10 mouse cellular contexts compared by ENCODE assay signal in genomic region chr13:26283397-26284072, GRCm38 (mm10).
A peak's percentile ranks its signal among the peaks of the same experiment; 100 is the strongest.
DNase-seq lines count a peak whose midpoint lies in the region; ATAC-seq and TF ChIP-seq lines count a peak whose summit lies in the region.
"Had no signal": no experiment of that assay in that cellular context is flagged by ENCODE, and none has a peak within 500 bp of the region (broad histone marks: within the 10 kb centered on the region; RNA-seq: fewer than 3 reads in every experiment).

No protein-coding gene starts in this region.

- 73% methylated on average over 6 of the region's 6 CpGs for WGBS in hindbrain, embryonic 10.5 days
- WGBS in hindbrain, embryonic 11.5 days, result 66% methylated on average over 6 of the region's 6 CpGs
- 37% methylated on average over 6 of the region's 6 CpGs for WGBS in embryonic facial prominence, embryonic 12.5 days
- WGBS in liver, embryonic 11.5 days, result 70% methylated on average over 6 of the region's 6 CpGs

- H3K4me1 ChIP-seq in hindbrain, embryonic 10.5 days (replicated peaks), result 0 out of 2 replicates have a peak, but pooled peaks cover 3% of the 10 kb centered on the region
- H3K4me1 ChIP-seq in hindbrain, embryonic 11.5 days (replicated peaks; ENCODE audit: control insufficient read depth, insufficient read depth, low read length), result no peaks in the 10 kb centered on the region
- H3K4me1 ChIP-seq in embryonic facial prominence, embryonic 12.5 days, result peaks cover 8% of the 10 kb centered on the region
- H3K4me1 ChIP-seq in liver, embryonic 11.5 days (replicated peaks; ENCODE audit: control insufficient read depth, insufficient read depth, low read length), result no peaks in the 10 kb centered on the region

- H3K36me3 ChIP-seq in hindbrain, embryonic 10.5 days, result no peaks in the 10 kb centered on the region
- no peaks in the 10 kb centered on the region for H3K36me3 ChIP-seq in hindbrain, embryonic 11.5 days (ENCODE audit: control insufficient read depth, insufficient read depth, low read length)
- no peaks in the 10 kb centered on the region for H3K36me3 ChIP-seq in embryonic facial prominence, embryonic 12.5 days
- no peaks in the 10 kb centered on the region for H3K36me3 ChIP-seq in liver, embryonic 11.5 days (ENCODE audit: control insufficient read depth, insufficient read depth, low read length)

- no peak overlapping the region for H3K9ac ChIP-seq in hindbrain, embryonic 11.5 days (ENCODE audit: low read depth, low read length)
- no peak overlapping the region for H3K9ac ChIP-seq in embryonic facial prominence, embryonic 12.5 days
- H3K9ac ChIP-seq in liver, embryonic 11.5 days (ENCODE audit: low read depth, low read length), result no peak overlapping the region

- no peak overlapping the region for H3K4me3 ChIP-seq in hindbrain, embryonic 10.5 days
- no peak overlapping the region for H3K4me3 ChIP-seq in hindbrain, embryonic 11.5 days (ENCODE audit: low read depth, low read length)
- no peak overlapping the region for H3K4me3 ChIP-seq in embryonic facial prominence, embryonic 12.5 days
- H3K4me3 ChIP-seq in liver, embryonic 11.5 days (ENCODE audit: low read depth, low read length), result no peak overlapping the region
- H3K4me3 ChIP-seq: myocyte had no signal

- H3K9me3 ChIP-seq in hindbrain, embryonic 10.5 days, result no peaks in the 10 kb centered on the region
- no peaks in the 10 kb centered on the region for H3K9me3 ChIP-seq in hindbrain, embryonic 11.5 days (ENCODE audit: control insufficient read depth, low read length)
- H3K9me3 ChIP-seq in embryonic facial prominence, embryonic 12.5 days, result no peaks in the 10 kb centered on the region
- no peaks in the 10 kb centered on the region for H3K9me3 ChIP-seq in liver, embryonic 11.5 days (ENCODE audit: control insufficient read depth, low read length)

- TF ChIP-seq POLR2A in brain, embryonic 14.5 days (IDR thresholded peaks at IDR 0.05; ENCODE audit: borderline replicate concordance, extremely low read depth, insufficient read depth, insufficient read length, poor library complexity, severe bottlenecking), result no peak

- ATAC-seq in hindbrain, embryonic 11.5 days (ENCODE audit: low FRiP score), result no peak
- ATAC-seq in embryonic facial prominence, embryonic 12.5 days (ENCODE audit: insufficient number of reproducible peaks, insufficient read depth, low FRiP score, low TSS enrichment), result peak; percentile 86
- ATAC-seq in liver, embryonic 11.5 days (replicated peaks; ENCODE audit: low FRiP score), result no peak

- DNase-seq in hindbrain, embryonic 10.5 days (ENCODE audit: low spot score), result peak; percentile 4
- DNase-seq in hindbrain, embryonic 11.5 days (ENCODE audit: low spot score), result no peak
- peak; percentile 88 for DNase-seq in brain, embryonic 14.5 days (ENCODE audit: low read depth)
- DNase-seq in layer of hippocampus, postnatal 10 days (ENCODE audit: low spot score in 2 of 2), result peak; percentile 25 to 38
- no peak for DNase-seq in gastrocnemius, postnatal 10 days
- no peak for DNase-seq in retina, postnatal 1 day
- DNase-seq in liver, embryonic 11.5 days (ENCODE audit: low spot score), result no peak
- DNase-seq: gastrocnemius, postnatal 36 days had no signal

- no peak overlapping the region for H3K27ac ChIP-seq in hindbrain, embryonic 10.5 days
- no peak overlapping the region for H3K27ac ChIP-seq in hindbrain, embryonic 11.5 days (ENCODE audit: low read depth, low read length)
- peak overlapping the region; percentile 61 for H3K27ac ChIP-seq in embryonic facial prominence, embryonic 12.5 days
- no peak overlapping the region for H3K27ac ChIP-seq in liver, embryonic 11.5 days (ENCODE audit: low read depth, low read length)

- H3K27me3 ChIP-seq in hindbrain, embryonic 10.5 days (ENCODE audit: insufficient read depth, poor library complexity, severe bottlenecking), result no peaks in the 10 kb centered on the region
- no peaks in the 10 kb centered on the region for H3K27me3 ChIP-seq in hindbrain, embryonic 11.5 days (ENCODE audit: control insufficient read depth, insufficient read depth, low read length)
- H3K27me3 ChIP-seq in embryonic facial prominence, embryonic 12.5 days, result no peaks in the 10 kb centered on the region
- no peaks in the 10 kb centered on the region for H3K27me3 ChIP-seq in liver, embryonic 11.5 days (replicated peaks; ENCODE audit: control insufficient read depth, insufficient read depth, low read length)

- no peak overlapping the region for H3K4me2 ChIP-seq in hindbrain, embryonic 11.5 days (replicated peaks; ENCODE audit: low read depth, low read length)
- no peak overlapping the region for H3K4me2 ChIP-seq in embryonic facial prominence, embryonic 12.5 days (replicated peaks)
- H3K4me2 ChIP-seq in liver, embryonic 11.5 days, result no peak overlapping the region

- no peak for TF ChIP-seq CTCF in brain, embryonic 14.5 days (IDR thresholded peaks at IDR 0.05; ENCODE audit: borderline replicate concordance, extremely low read depth, insufficient read depth, insufficient read length)

Comparison
In these comparisons a context has a peak if more than half of its experiments do, and no peak if none do; other contexts are left out.
1. DNase-seq: peak in hindbrain, embryonic 10.5 days (single experiment), brain, embryonic 14.5 days (single experiment) and layer of hippocampus, postnatal 10 days (2 of 2); none in hindbrain, embryonic 11.5 days (single experiment), gastrocnemius, postnatal 10 days (single experiment), retina, postnatal 1 day (single experiment) and liver, embryonic 11.5 days (single experiment).